Mouse (Mus musculus) splenic B cell, adult 2 months (primary cell): ENCODE data around the gene Ang.
"Not testable (repeated sequence)": the region's sequence is repeated elsewhere in the genome, so short reads cannot be mapped to it uniquely, and the experiment has no call there.

Experiments
- DNase-seq: peaks from one replicate; pipeline ENCODE4 v3.0.0-alpha.2; 2011; ENCODE audit warnings: low read depth, low spot score
- H3K27me3 ChIP-seq: 2 replicates; pipeline ENCODE4 v1.6.1; 2012; ENCODE audit warnings: mild to moderate bottlenecking, low read length, moderate library complexity, mixed read lengths; ENCODE audit not compliant: control insufficient read depth, poor library complexity, insufficient read depth, severe bottlenecking
- H3K36me3 ChIP-seq: 2 replicates; pipeline ENCODE4 v1.6.1; 2012; ENCODE audit warnings: mild to moderate bottlenecking, low read length, moderate library complexity, mixed read lengths; ENCODE audit not compliant: control insufficient read depth, poor library complexity, insufficient read depth, severe bottlenecking

Gene Ang

GRCm38 (mm10) chr14:51095736-51096524 is 5.0 kb downstream of the Ang start:
- H3K36me3 ChIP-seq = no peaks in the 10 kb centered on the region
- H3K27me3 ChIP-seq = no peaks in the 10 kb centered on the region
- DNase-seq = no peak

- H3K27me3 ChIP-seq, H3K36me3 ChIP-seq: not testable (repeated sequence)
- DNase-seq = peak; percentile 70
These were observed 7.3 kb downstream of the Ang start for GRCm38 (mm10) chr14:51098300-51098699.

GRCm38 (mm10) chr14:51098921-51099320 is 8.0 kb downstream of the Ang start:
- DNase-seq = no peak
- no peaks in the 10 kb centered on the region for H3K27me3 ChIP-seq
- H3K36me3 ChIP-seq = no peaks in the 10 kb centered on the region

- Histone ChIP-seq H3K27me3 (no peaks in the 10 kb centered on the region), H3K36me3 (no peaks in the 10 kb centered on the region)
- DNase-seq = no peak
These were observed 10.3 kb downstream of the Ang start for GRCm38 (mm10) chr14:51101284-51101683.

DNA sequence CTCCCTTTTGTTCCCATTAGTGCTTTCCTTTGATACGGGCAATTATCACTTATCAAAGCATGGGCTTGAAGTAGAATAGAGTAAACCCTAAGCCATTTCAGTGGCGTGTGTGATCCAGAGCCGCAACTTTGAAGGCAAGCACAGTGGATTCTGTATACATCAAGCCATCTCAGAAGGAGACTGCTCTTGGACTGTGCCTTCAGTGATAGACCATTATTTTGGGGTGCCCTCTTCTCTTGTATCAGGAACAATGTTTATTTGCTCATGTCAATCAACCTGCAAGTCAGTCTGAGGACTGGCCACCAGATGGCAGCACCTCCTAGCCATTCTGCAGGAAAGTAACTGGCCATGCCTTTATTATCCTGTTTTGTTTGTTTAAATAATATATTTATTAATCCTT is 12.3 kb downstream of the Ang start:
- Histone ChIP-seq H3K36me3 (no peaks in the 10 kb centered on the region), H3K27me3 (no peaks in the 10 kb centered on the region)
- peak; percentile 87 for DNase-seq

DNA sequence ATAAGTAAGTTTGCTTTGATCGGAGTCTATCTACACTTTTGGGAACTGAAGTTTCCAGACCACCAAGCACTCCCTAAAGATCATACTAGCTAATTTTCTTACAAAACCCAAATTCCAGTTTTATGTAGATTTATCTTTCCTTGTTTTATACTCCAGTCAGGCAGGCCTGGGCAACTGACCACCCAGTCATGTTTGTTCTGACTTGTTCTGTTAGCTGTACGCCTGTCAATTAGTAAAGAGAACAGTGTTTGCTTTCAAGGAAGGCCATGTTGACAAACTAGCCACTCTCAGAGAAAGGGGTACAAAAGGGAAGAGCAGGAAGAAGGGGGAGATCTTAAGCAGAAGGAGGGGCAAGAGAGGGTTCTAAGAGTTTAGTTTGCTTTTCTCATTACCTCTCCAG is 13.4 kb downstream of the Ang start:
- DNase-seq = no peak
- Histone ChIP-seq H3K27me3 (no peaks in the 10 kb centered on the region), H3K36me3 (no peaks in the 10 kb centered on the region)

DNA sequence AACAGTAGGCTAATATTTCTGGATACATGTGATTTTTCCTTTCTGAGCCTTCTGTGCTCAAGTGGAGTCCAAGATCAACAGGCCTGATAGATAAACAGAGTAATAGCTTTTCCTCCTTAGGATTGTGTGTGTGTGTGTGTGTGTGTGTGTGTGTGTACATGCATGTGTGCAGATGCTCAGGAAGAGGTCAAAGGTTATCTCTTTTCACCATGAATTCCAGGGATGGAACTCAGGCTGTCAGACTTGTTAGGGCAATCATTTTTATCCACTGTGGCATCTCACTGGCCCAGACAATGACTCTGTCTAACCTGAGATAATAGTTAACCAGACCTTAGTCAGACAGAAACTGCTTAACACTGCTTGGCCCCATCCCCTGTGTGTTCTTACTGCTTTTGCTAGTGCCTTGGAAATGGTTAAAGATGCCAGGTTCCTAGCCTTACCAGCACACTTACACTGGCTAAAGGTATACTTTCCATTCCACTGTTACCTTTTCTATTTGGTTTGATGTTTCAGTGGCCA is 15.6 kb downstream of the Ang start:
- Histone ChIP-seq H3K36me3 (no peaks in the 10 kb centered on the region), H3K27me3 (no peaks in the 10 kb centered on the region)
- no peak for DNase-seq

DNA sequence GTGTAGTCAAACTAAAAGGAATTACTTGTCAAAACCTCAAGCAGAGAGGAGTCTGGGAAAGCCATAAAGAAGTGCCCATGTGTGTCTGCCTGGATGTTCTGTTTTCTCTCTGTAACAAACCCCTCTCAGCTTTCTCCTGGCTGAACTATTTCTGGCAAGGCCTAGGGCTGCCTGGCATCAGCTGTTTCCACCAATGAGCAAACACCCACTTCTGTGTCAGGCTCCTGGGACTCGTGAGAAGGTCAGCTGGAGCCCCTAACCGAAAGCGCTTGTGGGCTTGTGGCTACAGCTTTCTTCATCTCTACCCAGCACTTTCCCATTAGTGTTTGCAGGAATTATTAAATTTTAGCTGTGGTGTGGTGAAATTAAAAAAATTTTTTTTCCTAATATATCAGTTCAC is 21.0 kb downstream of the Ang start:
- Histone ChIP-seq H3K27me3 (no peaks in the 10 kb centered on the region), H3K36me3 (no peaks in the 10 kb centered on the region)
- no peak for DNase-seq

DNA sequence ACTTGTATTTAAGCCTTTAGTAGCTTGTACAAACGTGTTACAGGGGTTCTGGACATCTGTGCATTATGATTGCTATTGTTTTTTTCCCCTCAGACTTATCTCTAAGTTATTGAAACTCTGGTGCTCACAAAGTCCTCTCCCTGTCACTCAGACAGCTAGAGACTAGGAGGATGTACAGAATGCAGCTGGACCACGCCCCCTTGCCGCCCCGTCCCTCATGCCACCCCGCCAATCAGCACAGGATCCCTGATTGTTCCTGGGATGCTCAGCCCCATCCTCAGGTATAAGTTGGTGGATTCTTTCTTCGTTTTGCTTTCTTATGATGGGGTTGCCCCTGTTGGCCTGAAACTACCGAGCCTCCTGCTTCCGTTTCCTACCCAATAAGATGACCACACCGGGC is 22.5 kb downstream of the Ang start:
- Histone ChIP-seq H3K27me3 (no peaks in the 10 kb centered on the region), H3K36me3 (no peaks in the 10 kb centered on the region)
- no peak for DNase-seq

DNA sequence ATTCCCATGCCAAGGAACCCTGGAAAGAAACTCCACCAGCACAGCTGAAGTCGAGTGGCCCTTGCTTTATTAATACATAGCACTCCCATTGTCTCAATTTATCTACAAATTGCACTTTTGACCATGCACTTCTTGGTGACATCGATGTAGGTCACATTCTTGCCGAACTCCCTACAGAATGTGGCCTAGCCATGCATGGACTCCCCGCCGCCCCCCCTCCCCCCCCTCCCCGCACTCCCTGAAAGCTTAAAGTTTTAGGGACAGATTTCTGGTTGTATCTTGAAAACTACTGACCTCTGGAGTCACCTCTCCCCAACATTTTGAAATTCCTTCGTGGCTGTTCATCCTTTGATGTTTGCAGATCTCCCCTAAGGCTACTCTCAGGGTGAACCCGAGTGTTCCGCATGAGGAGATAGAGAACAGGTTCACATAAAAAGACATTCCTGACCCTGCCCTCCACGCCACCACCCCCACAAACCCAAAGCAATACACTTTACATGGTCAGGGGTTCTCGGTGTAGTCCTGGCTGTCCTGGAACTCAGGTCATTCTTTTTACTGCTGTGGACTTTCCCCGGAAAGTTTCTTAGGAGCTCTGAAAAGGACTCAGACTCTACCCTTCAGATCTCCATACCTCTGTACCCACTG is 23.1 kb downstream of the Ang start, which contains the start of gene Eddm3b:
Eddm3b (plus strand) TSS at position 511 of the 645 bp plus-strand sequence.
- H3K36me3 ChIP-seq = no peaks in the 10 kb centered on the region
- DNase-seq = no peak
- no peaks in the 10 kb centered on the region for H3K27me3 ChIP-seq

DNA sequence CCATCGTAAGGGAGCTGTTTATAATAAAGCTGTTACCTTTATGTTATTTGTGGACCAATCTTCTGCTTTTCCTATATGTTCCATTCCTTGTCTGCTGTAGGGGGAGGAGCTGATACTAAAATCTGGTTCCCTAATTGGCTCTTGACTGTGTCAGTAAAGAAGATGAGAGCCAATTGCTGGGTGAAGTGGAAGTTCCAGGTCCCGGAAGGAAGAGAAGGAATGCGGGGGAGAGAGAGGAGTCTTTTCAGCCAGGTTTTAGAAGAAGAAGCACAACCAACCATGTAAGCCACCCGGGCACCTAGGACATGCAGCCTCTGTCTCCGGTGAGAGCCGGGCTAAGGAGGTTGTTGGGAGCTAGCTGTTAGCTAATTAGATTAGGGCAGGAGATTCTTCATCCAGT is 34.7 kb downstream of the Ang start:
- no peak for DNase-seq
- Histone ChIP-seq H3K27me3 (no peaks in the 10 kb centered on the region), H3K36me3 (no peaks in the 10 kb centered on the region)

- no peaks in the 10 kb centered on the region for H3K27me3 ChIP-seq
- DNase-seq = peak; percentile 47
- H3K36me3 ChIP-seq = peaks cover 6% of the 10 kb centered on the region
These were observed 36.8 kb downstream of the Ang start for GRCm38 (mm10) chr14:51127648-51128258.

DNA sequence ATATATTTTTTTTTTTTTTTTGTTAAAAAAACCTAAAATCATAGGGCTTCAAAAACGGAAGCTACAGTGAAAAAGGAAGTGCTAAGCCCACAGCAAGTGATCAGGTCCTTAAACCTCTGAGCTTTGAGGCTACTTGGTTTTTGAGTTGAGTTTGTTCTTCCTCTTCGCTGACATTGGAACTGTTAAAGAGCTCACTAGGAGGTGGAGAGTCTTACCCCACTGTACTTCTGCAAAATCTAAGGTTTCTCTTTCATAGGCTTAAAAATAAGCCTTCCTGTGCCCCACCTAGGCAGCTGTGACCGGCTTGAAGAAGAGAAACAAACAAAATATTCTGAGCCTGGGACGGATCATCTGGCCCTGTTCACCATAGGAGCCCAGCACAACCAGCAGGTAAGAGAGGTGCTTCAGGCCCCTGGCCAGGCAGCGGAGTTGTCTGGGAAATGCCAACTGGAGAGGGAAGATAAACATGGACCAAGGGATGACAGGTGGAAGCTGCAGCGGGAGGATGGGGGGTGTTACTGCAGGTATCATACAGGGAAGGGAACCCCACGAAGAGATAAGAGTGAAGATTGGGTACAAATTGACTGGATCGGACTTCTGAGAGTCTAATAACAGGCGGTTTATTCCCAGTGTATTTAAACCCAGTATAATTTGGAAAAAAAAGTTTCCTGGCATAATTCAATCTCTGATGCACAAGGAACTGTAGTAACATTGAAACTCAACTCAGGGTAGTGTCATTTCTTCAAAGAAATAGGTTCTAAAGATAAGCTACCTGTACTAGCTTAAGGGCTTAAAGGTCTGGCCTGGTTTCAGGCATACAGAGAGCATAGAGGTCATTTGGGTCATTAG is 38.0 kb downstream of the Ang start:
- no peaks in the 10 kb centered on the region for H3K27me3 ChIP-seq
- peaks cover 6% of the 10 kb centered on the region for H3K36me3 ChIP-seq
- peak; percentile 89 for DNase-seq

DNA sequence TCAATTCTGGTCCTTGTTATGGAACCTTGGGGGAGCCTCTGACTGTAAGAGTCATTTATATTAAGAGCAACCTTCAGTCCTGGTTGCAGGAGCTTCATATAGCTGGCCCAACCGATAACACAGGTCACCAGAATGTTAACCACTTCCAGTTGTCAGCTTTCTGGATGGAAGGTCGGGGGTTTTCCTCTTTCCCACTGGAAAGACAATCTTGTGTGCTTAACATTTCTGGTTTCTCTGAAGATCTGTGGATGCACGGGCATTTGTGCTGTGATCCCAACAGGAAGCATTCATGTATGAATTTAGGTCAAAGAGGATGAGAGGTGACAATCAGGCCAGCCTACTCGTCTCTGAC is 38.6 kb downstream of the Ang start:
- DNase-seq = no peak

More for the DNA sequence above, 38.6 kb downstream of the Ang start:
- H3K36me3 ChIP-seq = peaks cover 6% of the 10 kb centered on the region
- H3K27me3 ChIP-seq = no peaks in the 10 kb centered on the region
